Mouse (Mus musculus): ENCODE data around the gene Npr1. TPM values are rescaled to one million over a fixed set of nuclear protein-coding genes. Genes with fewer than 3 reads are reported as not detected.

Npr1 gene
- total RNA-seq, 2 experiments from 2014 or later: 3.4 to 4.3 TPM

- intact Hi-C loops (cut with DNase I): loop anchor here (2.0 to 5.0 kb wide), 2 partner anchors 162 to 217 kb away; no protein-coding TSS in a partner anchor
- DNase-seq (ENCODE audit: extremely low spot score in 1 of 2, low spot score in 2 of 2): peak; percentile 92 to 97
Measured at GRCm38 (mm10) chr3:90490696-90491256, 25.1 kb upstream of the Npr1 start, which contains the start of gene Snapin. Gene Snapin (minus strand): TSS chr3:90491033.

- DNase-seq (ENCODE audit: extremely low spot score in 1 of 2, low spot score in 2 of 2): no peak
- intact Hi-C loops (cut with DNase I): no loop called here
Measured at GRCm38 (mm10) chr3:90488576-90488975, 22.9 kb upstream of the Npr1 start.

- DNase-seq (ENCODE audit: extremely low spot score in 1 of 2, low spot score in 2 of 2): no peak
- intact Hi-C loops (cut with DNase I): no loop called here
Measured at GRCm38 (mm10) chr3:90486998-90487397, 21.3 kb upstream of the Npr1 start.

DNA sequence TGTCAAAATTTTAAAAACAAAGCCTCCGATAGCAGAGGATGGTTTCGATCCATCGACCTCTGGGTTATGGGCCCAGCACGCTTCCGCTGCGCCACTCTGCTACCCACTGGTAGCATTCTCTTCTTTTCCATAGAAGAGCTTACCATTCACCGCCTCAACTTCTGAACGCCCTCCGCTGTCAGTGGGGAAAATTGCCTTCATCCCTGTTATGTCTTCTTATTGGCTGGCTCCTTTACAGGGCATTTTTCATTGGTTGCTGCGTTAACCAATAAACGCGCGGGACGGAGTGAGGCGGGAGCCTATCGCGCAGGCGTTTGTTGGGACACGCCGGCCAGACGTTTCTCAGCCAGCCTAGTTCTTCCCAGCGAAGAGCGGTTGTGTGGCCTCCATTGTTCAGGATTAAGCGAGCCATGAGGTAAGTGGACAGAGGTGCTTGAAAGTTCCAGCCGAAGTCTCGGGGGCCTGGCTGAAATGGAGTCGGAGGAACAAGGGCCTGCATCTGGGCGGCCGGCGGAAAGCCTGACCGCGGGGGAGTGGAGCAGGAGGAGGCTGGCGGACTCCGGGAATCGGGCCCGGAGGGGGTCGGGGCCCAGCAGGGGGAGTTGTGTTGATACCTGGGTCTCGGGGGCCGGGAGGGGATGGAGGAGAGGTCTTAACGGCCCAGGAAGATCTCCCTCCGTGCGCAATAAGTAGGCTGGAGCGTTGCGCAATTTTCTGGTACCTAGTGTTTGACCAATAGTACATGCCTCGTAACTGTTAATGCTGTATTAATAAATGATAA, 10.4 kb upstream of the Npr1 start, which contains the start of gene Ilf2:
Ilf2 (plus strand) TSS at position 296 of the 781 bp plus-strand sequence.
- intact Hi-C loops (cut with DNase I): no loop called here
- DNase-seq (ENCODE audit: extremely low spot score in 1 of 2, low spot score in 2 of 2): peak; percentile 96 to 98

GRCm38 (mm10) chr3:90475151-90475830, 9.6 kb upstream of the Npr1 start:
- intact Hi-C loops (cut with DNase I): no loop called here
- no peak for DNase-seq (ENCODE audit: extremely low spot score in 1 of 2, low spot score in 2 of 2)

GRCm38 (mm10) chr3:90472213-90472612, 6.5 kb upstream of the Npr1 start:
- DNase-seq (ENCODE audit: extremely low spot score in 1 of 2, low spot score in 2 of 2): peak in 1 of 2 experiments; percentile 37
- intact Hi-C loops (cut with DNase I): no loop called here

DNA sequence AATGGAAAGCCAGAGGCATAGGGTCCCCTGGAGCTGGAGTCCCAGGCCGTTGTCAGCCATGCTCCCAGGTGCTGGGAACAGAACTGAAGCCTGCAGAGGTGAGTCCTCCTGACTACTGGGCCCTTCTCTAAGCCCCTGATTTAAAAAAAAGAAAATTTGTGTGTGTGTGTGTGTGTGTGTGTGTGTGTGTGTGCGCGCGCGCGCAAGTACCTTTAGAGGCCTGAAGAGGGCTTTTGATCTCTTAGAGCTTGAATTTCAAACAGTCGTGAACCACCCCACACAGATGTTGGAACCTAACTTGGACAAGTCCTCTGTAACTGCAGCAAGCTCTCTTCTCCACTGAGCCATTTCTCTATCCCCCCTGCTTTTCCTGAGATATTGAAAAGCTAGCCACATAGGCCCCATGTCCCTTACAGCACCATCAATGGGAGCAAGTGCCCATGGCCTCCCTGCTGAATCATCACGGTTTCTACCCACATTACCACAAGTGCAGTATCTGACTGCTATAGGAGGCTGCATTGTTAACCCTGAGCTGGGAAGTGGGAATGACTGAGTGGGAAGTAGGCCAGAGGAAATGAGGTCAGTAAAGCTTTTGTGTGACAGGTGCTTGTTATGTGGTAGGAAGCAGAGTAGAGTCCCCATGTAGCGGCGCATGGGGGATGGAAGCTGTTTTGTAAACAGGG, 2.1 kb upstream of the Npr1 start:
- DNase-seq (ENCODE audit: extremely low spot score in 1 of 2, low spot score in 2 of 2): no peak
- intact Hi-C loops (cut with DNase I): loop anchor here (2.0 to 5.0 kb wide), 2 partner anchors 35 to 55 kb away; partner anchors contain the start of gene Ints3

GRCm38 (mm10) chr3:90466311-90466766, 673 bp upstream of the Npr1 start:
- DNase-seq (ENCODE audit: extremely low spot score in 1 of 2, low spot score in 2 of 2): peak; percentile 49 to 64
- intact Hi-C loops (cut with DNase I): loop anchor here (2.0 to 5.0 kb wide), 2 partner anchors 34 to 54 kb away; partner anchors contain the start of gene Ints3

- intact Hi-C loops (cut with DNase I): loop anchor here (5.0 kb wide), 1 partner anchor 33 kb away; the partner anchor contains the start of gene Ints3
Measured at GRCm38 (mm10) chr3:90465081-90465685, 483 bp downstream of the Npr1 start.

DNA sequence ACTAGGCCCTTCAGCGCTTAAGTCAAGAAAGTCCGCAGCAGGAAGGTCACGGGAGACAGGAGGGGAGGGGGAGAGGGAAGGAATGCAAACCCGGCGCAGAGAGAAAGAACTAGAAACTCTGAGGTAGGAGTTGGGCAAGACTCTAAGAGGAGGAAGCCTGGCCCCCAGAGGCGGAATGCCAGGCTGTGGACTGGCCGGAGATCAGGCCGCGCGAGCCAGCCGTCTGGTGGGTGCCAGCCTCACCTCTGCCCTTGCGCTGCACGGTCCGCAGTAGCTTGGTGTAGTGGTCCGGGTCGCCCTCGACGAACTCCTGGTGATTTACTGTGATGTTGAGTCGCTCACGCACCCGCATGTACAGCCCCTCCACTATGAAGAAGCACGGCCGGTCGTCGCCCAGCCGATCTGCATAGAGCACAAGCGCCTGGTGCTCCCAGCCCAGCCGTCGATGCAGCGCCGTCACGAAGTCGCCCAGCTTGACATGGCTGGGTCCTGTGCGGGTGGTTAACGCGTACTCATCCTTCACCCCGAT, 1.1 kb downstream of the Npr1 start:
- intact Hi-C loops (cut with DNase I): loop anchor here (5.0 kb wide), 1 partner anchor 32 kb away; the partner anchor contains the start of gene Ints3
- peak in 1 of 2 experiments; percentile 48 for DNase-seq (ENCODE audit: extremely low spot score in 1 of 2, low spot score in 2 of 2)

More at GRCm38 (mm10) chr3:90465081-90465685, 483 bp downstream of the Npr1 start:
- DNase-seq (ENCODE audit: extremely low spot score in 1 of 2, low spot score in 2 of 2): peak in 1 of 2 experiments; percentile 48

DNA sequence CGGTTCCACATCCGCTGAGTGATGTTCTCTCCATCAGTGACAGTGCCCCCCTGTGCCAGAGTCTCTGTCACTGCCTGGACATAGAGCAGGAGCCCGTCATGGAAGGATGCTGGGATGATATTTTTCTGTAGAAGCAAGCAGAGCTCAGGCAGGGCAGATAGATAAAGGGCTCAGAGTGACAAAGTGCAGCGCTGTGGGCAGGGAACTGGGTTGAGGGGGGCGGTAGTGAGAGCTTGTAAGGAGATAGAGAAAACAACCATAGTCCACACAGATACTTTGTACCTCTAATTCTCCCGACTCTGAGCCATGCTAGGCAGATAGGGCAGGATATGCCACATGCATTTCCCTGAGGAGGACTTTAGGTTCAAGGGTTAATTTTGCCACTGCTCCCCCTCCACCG, 3.1 kb downstream of the Npr1 start:
- no peak for DNase-seq (ENCODE audit: extremely low spot score in 1 of 2, low spot score in 2 of 2)
- intact Hi-C loops (cut with DNase I): no loop called here

GRCm38 (mm10) chr3:90461935-90462334, 3.7 kb downstream of the Npr1 start:
- intact Hi-C loops (cut with DNase I): no loop called here
- DNase-seq (ENCODE audit: extremely low spot score in 1 of 2, low spot score in 2 of 2): no peak

DNA sequence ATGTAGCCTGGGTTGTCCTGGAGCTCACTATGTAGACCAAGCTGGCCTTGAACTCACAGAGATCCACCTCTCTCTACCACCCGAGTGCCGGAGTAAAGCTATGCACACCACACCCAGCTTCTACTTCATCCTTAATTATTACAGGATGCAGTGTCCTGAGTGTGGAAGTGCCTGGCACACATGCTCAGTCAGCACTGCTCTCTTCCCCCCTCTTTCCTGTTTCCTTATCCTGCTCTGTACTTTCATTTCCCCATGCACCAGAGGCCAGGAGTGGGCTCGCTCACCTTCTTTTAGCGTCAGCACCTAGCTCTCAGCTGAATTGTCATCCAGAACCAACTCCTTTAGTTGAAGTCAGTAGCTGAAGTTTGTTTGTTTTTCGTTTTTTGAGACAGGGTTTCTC, 5.4 kb downstream of the Npr1 start:
- no peak for DNase-seq (ENCODE audit: extremely low spot score in 1 of 2, low spot score in 2 of 2)
- intact Hi-C loops (cut with DNase I): no loop called here

DNA sequence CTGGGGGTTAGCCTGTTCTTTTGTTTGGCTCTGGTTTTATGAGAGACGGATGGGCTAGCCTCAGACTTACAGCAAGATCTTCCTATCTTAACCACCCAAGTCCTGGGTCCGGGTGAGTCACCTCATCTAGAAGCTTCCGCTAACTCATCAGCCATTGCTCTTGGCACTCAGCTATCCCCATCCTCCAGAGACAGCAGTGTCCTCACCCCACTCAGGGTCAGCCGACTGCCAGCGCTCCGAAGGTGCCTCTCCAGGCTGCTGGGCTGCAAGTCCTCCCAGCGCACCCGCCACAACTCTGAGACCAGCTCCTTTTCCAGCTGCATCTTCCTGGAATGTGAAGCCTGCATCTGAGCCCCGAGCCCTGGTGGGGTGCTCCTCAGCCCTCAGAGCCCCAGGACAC, 5.9 kb downstream of the Npr1 start:
- intact Hi-C loops (cut with DNase I): no loop called here
- DNase-seq (ENCODE audit: extremely low spot score in 1 of 2, low spot score in 2 of 2): no peak

- DNase-seq (ENCODE audit: extremely low spot score in 1 of 2, low spot score in 2 of 2): no peak
- intact Hi-C loops (cut with DNase I): no loop called here
Measured at GRCm38 (mm10) chr3:90454931-90455330, 10.7 kb downstream of the Npr1 start.

DNA sequence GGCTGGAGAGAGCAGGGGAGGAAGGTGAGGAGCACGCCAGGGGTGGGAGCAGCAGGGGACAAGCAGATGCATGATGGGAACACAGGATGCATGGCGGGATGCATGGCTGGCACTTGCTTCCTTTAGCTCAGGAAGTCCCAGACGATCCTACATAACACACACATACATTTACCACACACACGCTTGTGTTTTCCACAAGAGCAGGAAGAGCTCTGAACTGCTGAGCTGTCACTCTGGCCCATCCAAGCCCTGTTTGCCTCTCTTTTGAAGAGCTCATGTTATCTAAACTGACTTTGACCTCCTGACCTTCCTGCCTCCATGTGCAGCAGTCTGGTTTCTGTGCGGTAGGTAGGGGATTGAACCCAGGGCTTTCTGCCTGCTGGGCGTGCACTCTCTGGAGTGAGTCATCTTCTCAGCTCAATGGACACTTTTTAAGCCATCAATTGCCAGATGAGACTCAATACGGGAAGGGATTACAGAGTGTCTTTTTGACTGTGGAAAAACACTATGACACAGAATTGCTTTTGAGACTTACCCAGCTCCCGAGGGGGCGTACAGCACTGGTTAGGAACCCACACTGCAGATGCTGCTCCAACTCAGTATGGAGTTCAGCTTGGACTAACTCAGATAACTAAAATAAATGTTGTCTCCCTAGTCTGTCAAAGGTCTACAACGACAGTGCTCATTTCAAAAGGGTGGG, 14.1 kb downstream of the Npr1 start:
- intact Hi-C loops (cut with DNase I): no loop called here

DNA sequence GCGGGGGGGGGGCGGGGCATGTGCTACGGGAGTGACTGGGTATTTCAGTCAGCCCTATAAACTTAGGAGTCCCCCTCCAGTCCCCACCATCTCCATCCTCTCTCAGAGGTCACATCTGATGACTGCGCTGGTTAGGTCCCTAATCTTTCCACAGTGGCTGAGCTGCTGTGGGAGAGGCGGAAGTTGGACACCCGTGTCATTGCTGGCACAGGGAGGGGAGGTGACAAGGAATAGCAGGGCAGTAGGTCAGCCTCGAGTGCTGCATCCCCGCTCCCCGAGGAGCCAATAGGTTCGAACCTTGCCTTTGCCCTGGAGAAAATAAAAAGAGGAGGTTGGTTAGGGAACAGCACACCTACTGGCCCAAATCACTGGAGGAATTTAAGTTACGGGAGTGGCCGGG, 14.8 kb downstream of the Npr1 start:
- DNase-seq (ENCODE audit: extremely low spot score in 1 of 2, low spot score in 2 of 2): no peak
- intact Hi-C loops (cut with DNase I): no loop called here

More for the DNA sequence above, 14.1 kb downstream of the Npr1 start:
- DNase-seq (ENCODE audit: extremely low spot score in 1 of 2, low spot score in 2 of 2): no peak

Measured in left cerebral cortex, postnatal 10 days (tissue).